Mouse (Mus musculus) lung, embryonic 14.5 days (tissue): ENCODE results near the gene Hrh3. TPM values are rescaled to one million over a fixed set of nuclear protein-coding genes. Genes with fewer than 3 reads are reported as not detected.

ENCODE experiments used
- ATAC-seq: fragments of 200-750 bp; cut with Nextera tagmentation; 2 replicates; pipeline ENCODE4 v1.8.0; 2017; ENCODE audit warnings: mild to moderate bottlenecking, moderate TSS enrichment, moderate library complexity; ENCODE audit not compliant: insufficient read depth
- DNase-seq: peaks from one replicate; pipeline ENCODE4 v3.0.0-alpha.2; 2015
- H3K27ac ChIP-seq: fragments of 300-500 bp; sonication (generic); 2 replicates; pipeline ENCODE4 v1.5.1; 2014; ENCODE audit warnings: low read depth, mild to moderate bottlenecking, moderate library complexity
- H3K27me3 ChIP-seq: fragments of 300-500 bp; sonication (generic); 2 replicates; pipeline ENCODE4 v1.6.1; 2014; ENCODE audit warnings: low read length, control low read depth; ENCODE audit not compliant: insufficient read depth
- H3K36me3 ChIP-seq: fragments of 300-500 bp; sonication (generic); 2 replicates; pipeline ENCODE4 v1.6.1; 2014; ENCODE audit warnings: control low read depth; ENCODE audit not compliant: insufficient read depth
- H3K4me1 ChIP-seq: fragments of 300-500 bp; sonication (generic); 2 replicates; pipeline ENCODE4 v1.6.1; 2014; ENCODE audit warnings: antibody characterized with exemption, control low read depth; ENCODE audit not compliant: insufficient read depth
- H3K4me2 ChIP-seq: fragments of 300-500 bp; sonication (generic); 2 replicates; pipeline ENCODE4 v1.6.1; 2014; ENCODE audit warnings: mild to moderate bottlenecking
- H3K4me3 ChIP-seq: fragments of 300-500 bp; sonication (generic); 2 replicates; pipeline ENCODE4 v1.5.1; 2014; ENCODE audit warnings: low read depth, low read length
- H3K9ac ChIP-seq: fragments of 300-500 bp; sonication (generic); 2 replicates; pipeline ENCODE4 v1.6.1; 2014
- H3K9me3 ChIP-seq: fragments of 300-500 bp; sonication (generic); 2 replicates; pipeline ENCODE4 v1.6.1; 2016; ENCODE audit warnings: low read depth, low read length, control low read depth
- CTCF ChIP-seq: IDR thresholded peaks from 2 replicates; pipeline ENCODE4 v1.5.1; 2016; ENCODE audit warnings: antibody characterized with exemption, low read depth
- WGBS: fragments of 180-500 bp; shearing (Covaris S2); extraction: QIAGEN DNeasy Blood & Tissue Kit; methylation state at CpG from one replicate; pipeline ENCODE4 v1.1.7; 2014; 5-methylcytosine and 5-hydroxymethylcytosine counted together
- polyA plus RNA-seq: library from polyadenylated mRNA; unstranded; fragments of >200 nt; fragmentation: Nextera tagmentation; extraction: Ambion mirVana; gene quantifications from 2 replicates; pipeline ENCODE4 v1.2.1, GENCODE M21; 2014

Gene Hrh3
- polyA plus RNA-seq, 1 experiment from 2014 or later: not detected

DNA sequence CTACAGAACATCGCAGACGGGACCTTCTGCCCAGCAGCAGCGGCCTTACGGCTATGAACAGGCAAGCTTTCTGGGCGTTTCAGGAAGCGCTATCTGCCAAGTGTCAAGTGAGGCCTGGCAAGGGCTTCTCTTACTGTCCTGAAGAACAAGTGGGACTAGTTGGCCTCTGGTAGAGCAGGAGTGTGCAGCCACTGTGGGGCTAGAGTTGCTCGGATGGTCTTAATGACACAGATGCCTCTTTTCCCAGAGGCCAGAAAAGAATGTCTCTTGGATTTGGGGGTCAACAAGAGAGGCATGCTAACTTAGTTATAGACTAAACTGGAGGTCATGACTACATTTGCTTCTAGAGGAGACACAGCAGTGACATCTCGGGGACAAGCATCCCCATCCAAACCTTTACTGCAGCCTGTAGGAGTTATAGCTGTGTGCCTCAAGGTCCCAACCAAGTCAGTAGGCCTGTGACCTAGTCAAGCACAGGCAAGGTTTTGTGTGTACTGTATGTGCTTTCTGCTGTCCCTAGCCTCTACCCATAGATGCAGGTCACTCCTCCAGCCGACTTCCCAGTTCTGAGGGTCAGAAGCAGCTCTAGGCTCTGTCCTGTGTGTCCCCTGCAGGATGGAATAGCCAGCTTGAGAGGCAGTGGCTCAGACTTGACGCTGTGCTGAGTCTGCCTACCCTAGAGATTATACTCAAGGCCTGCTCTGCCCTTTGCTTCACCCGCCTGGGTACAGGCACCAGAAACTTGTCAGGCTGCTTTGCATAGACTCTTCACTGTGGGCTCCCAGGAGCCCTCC, 40.8 kb downstream of the Hrh3 start:
- Histone ChIP-seq H3K9ac (no peak overlapping the region), H3K36me3 (peaks cover 57% of the 10 kb centered on the region), H3K4me1 (no peaks in the 10 kb centered on the region), H3K9me3 (no peaks in the 10 kb centered on the region), H3K27me3 (no peaks in the 10 kb centered on the region), H3K4me2 (no peak overlapping the region), H3K27ac (no peak overlapping the region), H3K4me3 (no peak overlapping the region)
- WGBS: 91% methylated on average over 11 of the region's 11 CpGs
- DNase-seq (no peak), ATAC-seq (no peak)
- no peak for TF ChIP-seq CTCF

DNA sequence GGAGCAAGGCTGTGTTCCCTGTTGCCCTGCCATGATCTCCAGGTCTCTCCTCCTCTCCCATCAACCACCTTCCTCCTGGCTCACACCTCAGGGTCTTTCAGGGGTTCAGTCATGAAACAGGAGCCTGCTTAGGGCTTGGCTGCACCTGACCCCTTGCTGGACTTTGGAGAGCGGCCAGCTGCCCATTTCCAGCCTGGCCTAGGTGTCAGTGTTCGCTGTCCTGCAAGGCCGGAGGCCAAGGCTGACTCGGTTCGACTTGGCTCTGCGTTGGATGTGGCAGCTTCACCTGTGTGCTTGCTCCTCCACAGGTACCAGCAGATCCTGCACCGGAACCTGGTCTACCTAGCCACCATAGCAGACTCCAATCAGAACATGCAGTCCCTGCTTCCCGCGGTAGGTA, 51.3 kb downstream of the Hrh3 start:
- H3K9me3 ChIP-seq: no peaks in the 10 kb centered on the region
- no peak overlapping the region for H3K4me2 ChIP-seq
- no peak overlapping the region for H3K4me3 ChIP-seq
- no peak overlapping the region for H3K9ac ChIP-seq
- TF ChIP-seq CTCF: no peak
- H3K4me1 ChIP-seq: no peaks in the 10 kb centered on the region
- no peaks in the 10 kb centered on the region for H3K27me3 ChIP-seq
- ATAC-seq (no peak), DNase-seq (no peak)
- WGBS: 91% methylated on average over 9 of the region's 9 CpGs
- no peak overlapping the region for H3K27ac ChIP-seq
- H3K36me3 ChIP-seq: peaks cover 48% of the 10 kb centered on the region

DNA sequence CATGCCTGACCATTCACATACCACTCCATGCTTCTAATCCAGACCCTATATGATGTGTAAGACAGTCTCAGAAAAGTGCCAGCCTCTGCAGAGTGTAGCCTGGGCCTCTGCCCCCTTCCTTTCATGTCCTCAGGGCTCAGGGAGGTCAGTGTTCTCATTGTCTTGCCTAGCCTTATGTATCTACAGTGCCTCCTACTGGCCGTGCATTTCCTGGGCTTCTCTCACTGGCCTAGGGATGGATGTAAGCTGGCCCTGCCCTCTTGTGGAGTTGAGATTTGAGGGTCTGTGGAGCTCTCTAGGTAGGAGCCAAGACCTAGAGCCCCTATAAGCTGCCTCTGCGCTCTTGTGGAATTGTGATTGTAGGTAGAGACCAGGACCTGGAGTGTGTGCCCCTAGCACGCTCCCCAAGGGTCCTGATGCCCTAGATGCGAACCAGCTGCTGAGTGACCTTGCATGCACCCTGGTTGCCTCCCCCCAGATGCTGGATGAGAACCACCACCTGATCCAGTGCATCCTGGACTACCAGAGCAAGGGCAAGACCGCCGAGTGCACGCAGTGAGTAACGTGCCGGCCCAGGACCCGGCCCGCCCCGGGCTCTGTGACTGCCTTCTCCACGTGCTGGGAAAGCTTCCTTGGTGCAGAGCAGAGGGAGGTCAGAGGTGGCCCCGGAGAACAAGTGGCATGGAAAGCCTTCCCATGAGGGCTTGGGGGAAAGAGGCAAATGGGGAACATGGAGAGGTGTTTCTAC, 52.1 kb downstream of the Hrh3 start:
- Histone ChIP-seq H3K27ac (no peak overlapping the region), H3K9me3 (no peaks in the 10 kb centered on the region), H3K4me2 (no peak overlapping the region), H3K36me3 (peaks cover 40% of the 10 kb centered on the region; the same call in 1 of the 2 replicates), H3K27me3 (no peaks in the 10 kb centered on the region), H3K9ac (no peak overlapping the region), H3K4me3 (no peak overlapping the region), H3K4me1 (no peaks in the 10 kb centered on the region)
- ATAC-seq: no peak
- peak; percentile 45 for TF ChIP-seq CTCF
- peak; percentile 36 for DNase-seq
- WGBS: 87% methylated on average over 14 of the region's 14 CpGs

DNA sequence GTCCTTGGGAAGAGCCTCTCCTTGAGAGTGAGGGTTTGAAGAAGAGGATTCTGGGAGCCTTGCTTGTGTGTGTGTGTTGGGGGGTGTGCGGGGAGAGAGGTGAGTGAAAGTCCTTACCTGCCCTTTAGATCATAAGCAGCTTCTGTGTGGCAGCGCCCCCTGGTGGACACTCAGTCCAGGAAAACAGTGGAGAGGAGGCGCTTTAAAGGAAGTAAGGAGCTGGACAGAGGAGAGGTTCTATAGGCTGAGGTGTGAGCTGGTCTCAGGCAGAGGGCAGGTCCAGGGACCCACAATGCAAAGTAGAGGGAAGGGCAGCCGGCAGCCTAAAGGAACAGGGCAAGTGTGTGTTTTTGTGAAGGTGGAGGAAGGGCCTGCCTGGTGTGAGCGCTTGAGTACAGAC, 53.3 kb downstream of the Hrh3 start:
- Histone ChIP-seq H3K36me3 (peaks cover 28% of the 10 kb centered on the region; the same call in 1 of the 2 replicates), H3K9me3 (no peaks in the 10 kb centered on the region), H3K4me1 (no peaks in the 10 kb centered on the region), H3K9ac (no peak overlapping the region), H3K4me3 (no peak overlapping the region), H3K27ac (no peak overlapping the region), H3K27me3 (no peaks in the 10 kb centered on the region), H3K4me2 (no peak overlapping the region)
- DNase-seq (peak; percentile 84), ATAC-seq (peak; percentile 57; the same call in 1 of the 2 replicates)
- 20% methylated on average over 5 of the region's 5 CpGs for WGBS
- peak; percentile 95 for TF ChIP-seq CTCF

Other genes starting within 250 kb of the Hrh3 start
- gene Taf4, start 127.8 kb downstream of the Hrh3 start, polyA plus RNA-seq: 4.6 and 5.5 TPM in 2 replicates
- gene Lsm14b, start 79.5 kb downstream of the Hrh3 start, polyA plus RNA-seq: 6.5 and 6.8 TPM in 2 replicates
- gene Psma7, start 62.1 kb downstream of the Hrh3 start, polyA plus RNA-seq: 548 and 630 TPM in 2 replicates
- 4.7 and 5.6 TPM in 2 replicates for gene Ss18l1, start 62.0 kb downstream of the Hrh3 start, polyA plus RNA-seq
- gene Mtg2, start 33.9 kb downstream of the Hrh3 start, polyA plus RNA-seq: 23.4 and 25.3 TPM in 2 replicates
- gene Osbpl2, start 14.8 kb upstream of the Hrh3 start, polyA plus RNA-seq: 30.9 and 31.1 TPM in 2 replicates
- 160 and 163 TPM in 2 replicates for gene Adrm1, start 67.0 kb upstream of the Hrh3 start, polyA plus RNA-seq
- 95.0 and 95.1 TPM in 2 replicates for gene Lama5, start 121.4 kb upstream of the Hrh3 start, polyA plus RNA-seq
- gene Rps21, start 152.9 kb upstream of the Hrh3 start, polyA plus RNA-seq: 630 and 724 TPM in 2 replicates
- gene Cables2, start 169.0 kb upstream of the Hrh3 start, polyA plus RNA-seq: 24.0 and 25.6 TPM in 2 replicates
- gene Rbbp8nl, start 185.4 kb upstream of the Hrh3 start, polyA plus RNA-seq: 1.9 and 2.3 TPM in 2 replicates
- gene Gata5, start 230.2 kb upstream of the Hrh3 start, polyA plus RNA-seq: 37.4 and 42.7 TPM in 2 replicates